Comparison of ENCODE assay signal across 1 mouse cellular context in the genomic region with DNA sequence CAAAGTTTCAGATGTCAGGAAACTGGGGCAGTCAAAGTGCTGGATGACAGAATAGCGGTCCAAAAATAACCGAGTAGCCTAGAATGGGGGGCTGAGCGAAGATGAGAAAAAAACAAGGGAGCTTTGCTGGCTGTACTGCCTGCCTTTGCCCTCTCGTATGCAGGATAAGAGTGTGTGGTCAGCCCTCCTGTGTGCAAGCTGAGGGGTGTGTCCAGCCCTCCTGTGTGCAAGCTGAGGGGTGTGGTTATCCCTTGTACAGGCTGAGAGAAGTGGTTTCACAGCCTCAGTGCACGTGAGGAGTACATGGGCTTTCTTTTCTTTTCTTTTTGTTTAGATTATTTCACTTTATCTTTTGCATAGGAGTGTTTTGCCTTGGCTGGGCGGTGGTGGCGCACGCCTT.
TF ChIP-seq lines count a peak whose summit lies in the region.

No protein-coding gene starts in this region.

TF ChIP-seq in CH12.LX, 34 proteins besides CTCF, POLR2A, EP300 and RAD21:
- TF ChIP-seq MAFK (IDR thresholded peaks at IDR 0.05; ENCODE audit: insufficient replicate concordance, low read length): no peak
- no peak for TF ChIP-seq SIN3A (IDR thresholded peaks at IDR 0.05; ENCODE audit: low read length)
- 0 out of 2 replicates have a peak, but pooled peaks have one; percentile 10 for TF ChIP-seq BHLHE40 (IDR thresholded peaks at IDR 0.05; ENCODE audit: low read depth, low read length)
- TF ChIP-seq CHD1 (IDR thresholded peaks at IDR 0.05; ENCODE audit: low read depth, low read length): no peak
- no peak for TF ChIP-seq RCOR1 (conservative IDR thresholded peaks at IDR 0.05; ENCODE audit: low read depth, low read length)
- TF ChIP-seq JUN (IDR thresholded peaks at IDR 0.05; ENCODE audit: insufficient read depth, low read depth, low read length): no peak
